Mouse (Mus musculus) CH12.LX (cell line): Measurements from ENCODE around the gene Dgkz.
A peak's percentile ranks its signal among the peaks of the same experiment; 100 is the strongest.

Experiments
- CHD1 ChIP-seq: IDR thresholded peaks from 2 replicates; pipeline ENCODE4 v1.6.1; 2012; ENCODE audit warnings: low read depth, low read length, improper control_type of control experiment, inconsistent platforms
- CTCF ChIP-seq, 2 experiments: IDR thresholded peaks in 1 of 2; conservative IDR thresholded peaks in 1 of 2; 2 replicates each; pipeline ENCODE4 v1.5.1; 2011 to 2012; ENCODE audit warnings: low read depth in 2 of 2, low read length in 2 of 2, improper control_type of control experiment in 1 of 2, inconsistent platforms in 1 of 2, mild to moderate bottlenecking in 1 of 2, moderate library complexity in 1 of 2
- HCFC1 ChIP-seq: IDR thresholded peaks from 2 replicates; pipeline ENCODE4 v1.6.1; 2012; ENCODE audit warnings: low read depth, mild to moderate bottlenecking, inconsistent platforms, low read length, improper control_type of control experiment
- POLR2A ChIP-seq: IDR thresholded peaks from 2 replicates; pipeline ENCODE4 v1.6.1; 2011; ENCODE audit warnings: low read depth, mild to moderate bottlenecking, improper control_type of control experiment, low read length

- peak; percentile 66; the same call in 1 of the 2 replicates for TF ChIP-seq POLR2A
- 0 out of 2 replicates have a peak, but pooled peaks have one; percentile 44 for TF ChIP-seq CHD1
- no peak for TF ChIP-seq CTCF (conservative IDR thresholded peaks at IDR 0.05 in 1 of 2, IDR thresholded peaks at IDR 0.05 in 1 of 2; ENCODE audit: low read depth in 2 of 2, low read length in 2 of 2)
- TF ChIP-seq HCFC1, result peak; percentile 55
These were observed 10.2 kb downstream of the Dgkz start for GRCm38 (mm10) chr2:91965417-91965816.
